Mouse (Mus musculus): ENCODE data around the gene Nqo1. TPM values are rescaled to one million over a fixed set of nuclear protein-coding genes. Genes with fewer than 3 reads are reported as not detected.
A peak's percentile ranks its signal among the peaks of the same experiment; 100 is the strongest.

Gene Nqo1
- 1 to 10 TPM; 5.5 to 6.4 TPM for total RNA-seq (2021)

DNA sequence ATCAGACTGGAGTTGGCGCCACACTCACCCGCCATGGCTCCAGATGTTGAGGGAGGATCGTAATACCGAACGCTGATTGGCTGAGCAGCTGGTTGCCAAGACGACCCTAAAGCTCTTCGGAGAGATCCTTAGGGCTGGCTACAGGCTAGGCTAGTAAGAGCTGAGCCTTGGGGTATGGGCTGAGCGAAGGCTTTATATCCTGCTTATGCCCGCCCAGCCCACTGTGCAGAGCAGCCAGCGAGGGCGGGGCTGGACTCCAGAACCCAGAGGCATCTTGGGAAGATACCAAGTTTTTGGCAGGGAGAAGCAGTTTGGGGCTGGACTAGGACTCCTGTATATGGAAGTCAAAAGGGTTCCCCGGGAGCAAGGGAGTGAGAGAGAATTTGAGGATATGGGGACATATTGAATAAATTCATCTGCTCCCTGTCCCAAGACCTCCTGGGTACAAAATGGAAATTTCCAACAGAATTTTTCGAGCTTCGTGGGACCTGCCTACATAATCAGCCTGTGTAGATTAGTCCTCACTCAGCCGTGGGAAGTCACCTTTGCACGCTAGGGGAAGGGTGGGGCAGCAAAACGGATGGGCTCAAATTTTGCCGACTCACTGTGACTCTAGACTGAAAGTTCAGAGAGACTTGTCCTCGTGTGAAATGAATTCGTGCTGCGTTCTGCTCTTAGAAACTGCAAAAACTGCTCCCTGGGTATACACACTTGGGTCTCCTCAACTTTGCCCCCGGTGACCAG lies at the start of gene Nqo1:
Gene Nqo1, minus strand, starts transcription at position 169 of the 744 bp plus-strand sequence.
- DNase-seq, result peak; percentile 28 to 48

GRCm38 (mm10) chr8:107451414-107452066 lies 48.5 kb upstream of the Nqo1 start:
- no peak for DNase-seq

DNA sequence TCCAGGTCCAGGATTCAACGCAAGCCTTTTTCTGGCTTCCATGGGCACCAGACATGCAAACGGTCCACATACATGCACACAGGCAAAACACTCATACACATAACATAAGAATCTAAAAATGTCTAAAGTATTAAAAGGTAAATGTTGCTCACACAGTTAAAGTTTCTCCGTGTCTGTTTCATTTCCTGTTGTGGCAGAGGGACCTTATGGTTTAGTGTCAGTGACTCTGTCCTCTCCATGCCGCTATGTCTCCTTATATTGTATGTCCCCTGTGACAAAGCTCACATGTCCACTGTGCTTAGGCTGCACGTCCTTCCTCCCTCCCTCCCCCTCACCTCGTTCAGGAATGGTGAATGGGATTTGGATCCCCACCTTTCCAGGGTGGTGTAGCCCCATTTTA lies 46.6 kb upstream of the Nqo1 start:
- DNase-seq, result no peak

DNA sequence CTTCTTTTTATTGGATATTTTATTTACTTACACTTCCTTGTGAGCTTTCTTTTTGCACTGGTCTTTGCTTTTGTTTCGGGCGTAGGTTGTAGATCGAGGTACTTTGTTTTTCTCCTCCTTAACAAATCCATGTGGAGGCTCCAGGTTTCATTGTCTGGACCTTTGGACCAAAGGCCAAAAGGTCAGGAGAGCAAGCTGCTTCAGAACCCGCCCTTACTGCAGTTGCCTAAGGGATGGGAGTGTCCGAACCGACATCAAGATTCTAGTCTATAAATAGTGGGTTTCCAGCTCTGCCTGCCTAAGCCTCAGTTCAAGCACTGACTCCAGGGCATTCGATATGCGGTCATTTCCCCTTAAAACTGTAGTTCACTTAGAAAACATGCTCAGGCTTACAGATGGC lies 46.1 kb upstream of the Nqo1 start:
- no peak for DNase-seq

DNA sequence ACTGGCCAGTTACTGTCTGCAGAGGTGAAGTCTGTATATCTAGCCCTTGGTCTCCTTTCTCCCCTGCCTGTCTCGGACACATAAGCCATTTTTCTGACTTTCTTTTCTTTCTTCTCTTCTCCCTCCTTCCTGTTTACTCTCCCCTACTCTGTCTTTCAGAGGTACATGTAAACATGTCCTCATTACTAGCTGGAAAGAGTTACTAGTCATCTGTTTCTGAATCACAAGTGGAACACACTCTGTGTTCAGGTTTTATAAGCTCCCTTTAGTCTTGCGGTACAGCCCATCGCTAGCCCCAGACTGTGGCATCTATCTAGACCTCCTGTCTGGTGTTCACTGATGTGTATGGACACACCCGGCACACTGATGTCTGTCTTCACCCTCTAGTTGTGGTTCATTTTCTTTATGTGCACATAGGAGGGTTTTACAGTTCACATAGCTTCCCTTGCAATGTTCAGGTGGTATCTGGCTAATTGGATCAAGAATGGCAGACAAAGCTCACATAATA lies 45.4 kb upstream of the Nqo1 start:
- no peak for DNase-seq

GRCm38 (mm10) chr8:107447713-107448112 lies 44.7 kb upstream of the Nqo1 start:
- no peak for DNase-seq

GRCm38 (mm10) chr8:107444626-107445025 lies 41.6 kb upstream of the Nqo1 start:
- no peak for DNase-seq

GRCm38 (mm10) chr8:107439880-107440625 lies 37.0 kb upstream of the Nqo1 start:
- DNase-seq, result no peak

DNA sequence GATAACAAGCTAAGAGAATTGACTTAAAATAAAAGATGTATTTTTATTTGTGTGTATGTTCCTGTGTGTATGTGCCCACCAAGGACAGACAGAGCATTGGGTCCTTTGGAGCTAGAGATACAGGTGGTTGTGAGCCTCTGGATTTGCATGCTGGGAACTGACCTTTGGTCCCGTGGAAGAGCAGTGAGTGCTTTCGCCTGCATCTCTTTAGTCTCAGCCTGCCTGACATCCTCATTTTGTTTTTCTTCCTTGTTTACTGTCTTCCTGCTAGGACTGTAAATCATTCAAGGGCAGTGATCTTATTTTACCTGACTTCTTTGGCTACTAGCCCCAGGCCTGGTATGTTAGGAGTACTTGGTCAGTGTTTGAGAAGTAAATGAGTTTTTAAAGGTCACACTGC lies 34.7 kb upstream of the Nqo1 start:
- no peak for DNase-seq

DNA sequence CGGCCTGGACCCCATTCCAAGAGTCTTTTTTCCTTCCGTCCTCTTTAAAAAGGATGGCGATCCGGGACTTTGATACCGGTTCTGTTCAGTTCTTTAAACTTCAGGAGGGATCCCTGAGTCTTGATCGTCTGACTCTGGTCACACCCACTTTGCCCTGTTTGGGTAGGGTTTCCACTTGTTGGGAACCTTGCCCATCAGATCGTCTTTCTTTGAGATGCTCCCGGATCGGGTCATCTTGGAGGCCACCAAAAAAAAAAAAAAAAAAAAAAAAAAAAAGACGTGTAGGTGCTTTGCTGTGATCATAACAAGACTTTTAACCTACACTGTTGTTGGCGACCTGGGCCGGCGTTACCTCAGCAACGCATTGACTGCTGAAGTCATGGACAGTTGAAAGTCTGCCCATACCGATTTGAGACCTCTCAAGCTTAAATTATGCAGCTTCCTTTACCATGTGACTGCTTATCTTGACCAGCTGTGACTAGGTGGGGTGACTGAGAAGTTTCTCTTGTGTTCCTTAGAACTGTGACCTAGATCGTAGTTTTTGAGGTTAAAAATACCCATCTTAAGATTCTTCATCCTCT lies 33.9 kb upstream of the Nqo1 start:
- DNase-seq, result no peak

DNA sequence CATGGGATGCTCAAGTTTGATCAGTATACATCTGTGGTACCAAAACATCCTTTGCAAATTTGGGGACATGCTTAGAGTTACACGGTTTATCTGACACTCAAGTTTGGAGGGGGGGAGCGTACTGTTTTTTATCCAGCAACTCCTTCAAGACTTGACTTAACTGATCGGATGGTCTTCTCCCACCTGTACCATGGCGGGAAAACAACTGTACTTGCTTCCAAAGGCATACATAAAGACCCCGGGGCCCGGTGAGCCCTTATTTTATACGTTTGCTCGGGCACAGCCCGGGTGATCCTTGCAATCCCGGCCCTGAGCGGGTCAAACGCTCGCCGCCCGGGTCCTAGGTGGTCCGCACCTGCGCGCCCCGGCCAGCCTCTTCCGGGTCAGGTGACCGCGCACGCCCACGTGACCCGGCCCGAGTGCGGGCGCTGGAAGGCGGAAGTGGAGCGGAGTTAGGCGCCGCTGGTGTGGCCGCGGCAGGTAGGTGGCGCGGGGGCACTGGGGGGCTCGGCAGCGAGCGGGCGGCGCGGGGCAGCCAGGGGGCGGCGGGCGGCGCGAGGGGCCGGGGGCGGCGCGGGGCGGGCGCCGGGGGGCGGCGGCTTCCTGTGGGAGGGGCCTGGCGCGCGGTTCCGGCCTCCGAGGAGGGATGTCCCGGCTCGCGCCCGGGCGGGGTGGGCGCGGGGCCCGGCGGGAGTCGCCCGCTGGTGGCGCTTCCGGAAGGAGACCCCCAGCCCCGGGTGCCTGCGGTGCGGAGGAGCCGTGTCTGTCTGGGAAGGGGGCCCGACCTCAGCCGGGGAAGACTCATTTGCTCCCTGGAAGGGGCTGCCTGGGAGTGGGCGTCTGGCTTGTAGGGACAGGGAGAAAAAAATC lies 33.2 kb upstream of the Nqo1 start, which contains the start of gene Wwp2:
Gene Wwp2, plus strand, starts transcription at position 404 of the 870 bp plus-strand sequence.
- peak; percentile 69 to 75 for DNase-seq

- no peak for DNase-seq
These were observed 32.5 kb upstream of the Nqo1 start for GRCm38 (mm10) chr8:107435421-107435961.

- no peak for DNase-seq
These were observed 27.8 kb upstream of the Nqo1 start for GRCm38 (mm10) chr8:107430821-107431220.

DNA sequence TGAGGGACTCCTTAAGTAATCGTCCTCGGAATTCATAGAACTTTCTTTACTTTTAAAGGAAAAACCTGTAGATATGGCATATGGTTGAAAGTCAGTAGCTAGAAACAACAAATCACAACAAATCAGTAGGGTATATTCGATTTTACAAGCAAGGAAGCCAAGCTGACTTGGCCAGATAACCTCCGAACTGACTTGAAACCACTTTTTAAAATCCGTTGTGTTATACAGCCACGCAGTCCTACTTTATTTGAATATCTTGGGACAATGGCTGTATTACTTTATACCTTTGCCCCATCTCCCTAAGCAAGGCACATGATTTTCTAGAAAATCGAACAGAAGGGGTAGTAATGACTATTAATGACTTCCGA lies 22.2 kb upstream of the Nqo1 start:
- DNase-seq, result no peak

- peak; percentile 97 for DNase-seq
These were observed 21.7 kb upstream of the Nqo1 start, which contains the start of gene Nob1 for GRCm38 (mm10) chr8:107424597-107425229. Gene Nob1, minus strand, starts transcription at chr8:107425051.

DNA sequence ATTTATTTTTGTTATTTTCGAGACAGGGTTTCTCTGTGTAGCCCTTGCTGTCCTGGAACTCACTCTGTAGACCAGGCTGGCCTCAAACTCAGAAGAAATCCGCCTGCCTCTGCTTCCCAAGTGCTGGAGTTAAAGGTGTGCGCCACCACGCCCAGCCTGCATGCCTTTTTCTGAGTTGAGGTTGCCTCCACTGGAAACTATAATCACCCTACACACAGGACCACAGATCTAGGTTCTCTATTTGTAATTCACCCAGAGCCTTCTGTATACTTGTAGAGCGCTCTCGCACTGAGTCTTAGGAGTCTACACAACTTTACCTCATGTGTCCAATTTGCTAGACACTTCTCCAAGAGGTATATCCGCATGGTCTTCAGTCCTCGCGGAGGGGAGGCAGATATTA lies 21.2 kb upstream of the Nqo1 start:
- no peak for DNase-seq

GRCm38 (mm10) chr8:107417001-107417400 lies 14.0 kb upstream of the Nqo1 start:
- DNase-seq, result no peak

DNA sequence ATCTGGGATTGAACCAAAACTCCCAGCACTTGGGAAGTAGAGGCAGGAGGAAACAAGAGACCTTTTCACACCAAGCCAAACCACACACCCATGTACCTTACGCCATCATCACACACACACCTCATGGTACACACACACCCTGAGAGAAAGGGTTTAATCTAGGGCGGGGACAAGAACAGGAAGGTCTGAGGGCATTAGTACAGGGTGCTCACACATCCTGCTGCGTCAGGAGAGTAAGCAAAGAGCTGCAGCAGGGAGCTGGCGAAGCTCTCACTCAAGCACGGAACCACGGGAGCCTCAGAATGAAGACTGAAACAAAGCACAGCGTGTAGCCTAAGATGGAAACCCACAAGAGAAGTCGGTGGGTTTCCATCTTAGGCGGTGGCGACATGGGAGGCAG lies 10.9 kb upstream of the Nqo1 start:
- DNase-seq, result no peak

- no peak for DNase-seq
These were observed 9.5 kb upstream of the Nqo1 start for GRCm38 (mm10) chr8:107412552-107412951.

DNA sequence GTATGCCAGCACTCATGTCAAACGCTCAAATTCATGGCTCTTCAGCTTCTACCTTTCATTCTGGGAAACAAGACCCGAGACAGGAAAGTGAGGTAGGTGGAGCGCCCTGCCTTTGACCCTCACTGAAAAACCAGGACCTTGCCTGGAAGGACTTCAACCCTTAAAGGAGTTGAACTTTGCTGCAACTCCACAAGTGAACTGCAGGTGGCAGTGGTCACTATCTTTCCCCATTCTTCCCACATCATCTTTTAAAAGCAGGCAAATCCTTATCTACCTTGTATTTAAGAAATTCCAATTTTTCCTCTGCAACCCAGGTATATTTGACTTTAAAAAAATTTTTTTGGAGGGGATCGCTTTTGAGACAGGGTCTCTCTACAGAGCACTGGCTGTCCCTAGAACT lies 8.4 kb upstream of the Nqo1 start:
- no peak for DNase-seq

- DNase-seq, result no peak
These were observed 2.9 kb upstream of the Nqo1 start for GRCm38 (mm10) chr8:107405935-107406334.

All from layer of hippocampus, postnatal 36 days (tissue).